Mouse (Mus musculus): Measurements from ENCODE around the gene Ets2. TPM values are rescaled to one million over a fixed set of nuclear protein-coding genes. Genes with fewer than 3 reads are reported as not detected.

Ets2 gene
- polyA plus RNA-seq, 1 experiment: 0.19 TPM

DNA sequence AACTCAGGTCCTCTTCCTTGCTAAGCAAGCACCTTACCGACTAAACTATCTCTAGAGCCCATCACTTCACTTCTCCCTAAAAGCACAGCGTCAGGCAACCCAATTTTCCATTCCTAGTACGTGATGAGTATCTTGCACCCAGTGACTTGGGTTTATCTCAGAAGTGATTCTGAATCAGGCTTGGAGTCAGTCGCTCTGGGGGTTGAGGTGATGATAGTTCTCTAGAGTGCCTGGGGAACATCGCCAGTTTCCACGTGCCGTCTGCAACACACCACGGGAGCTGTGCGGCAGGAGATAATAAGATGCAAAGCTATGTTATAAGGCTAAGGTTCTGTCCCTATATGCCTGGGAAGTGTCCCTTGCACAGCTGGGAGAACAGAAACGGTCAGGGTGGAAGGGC is 35.6 kb upstream of the Ets2 start:
- H3K4me1 ChIP-seq (ENCODE audit: control insufficient read depth): no peaks in the 10 kb centered on the region
- no peaks in the 10 kb centered on the region for H3K27me3 ChIP-seq (ENCODE audit: control insufficient read depth)
- no peaks in the 10 kb centered on the region for H3K9me3 ChIP-seq (ENCODE audit: control insufficient read depth, low read length)
- TF ChIP-seq TAL1 (IDR thresholded peaks at IDR 0.05; ENCODE audit: low read length): no peak
- no peak overlapping the region for H3K4me3 ChIP-seq (replicated peaks)
- H3K36me3 ChIP-seq (ENCODE audit: control insufficient read depth): no peaks in the 10 kb centered on the region

DNA sequence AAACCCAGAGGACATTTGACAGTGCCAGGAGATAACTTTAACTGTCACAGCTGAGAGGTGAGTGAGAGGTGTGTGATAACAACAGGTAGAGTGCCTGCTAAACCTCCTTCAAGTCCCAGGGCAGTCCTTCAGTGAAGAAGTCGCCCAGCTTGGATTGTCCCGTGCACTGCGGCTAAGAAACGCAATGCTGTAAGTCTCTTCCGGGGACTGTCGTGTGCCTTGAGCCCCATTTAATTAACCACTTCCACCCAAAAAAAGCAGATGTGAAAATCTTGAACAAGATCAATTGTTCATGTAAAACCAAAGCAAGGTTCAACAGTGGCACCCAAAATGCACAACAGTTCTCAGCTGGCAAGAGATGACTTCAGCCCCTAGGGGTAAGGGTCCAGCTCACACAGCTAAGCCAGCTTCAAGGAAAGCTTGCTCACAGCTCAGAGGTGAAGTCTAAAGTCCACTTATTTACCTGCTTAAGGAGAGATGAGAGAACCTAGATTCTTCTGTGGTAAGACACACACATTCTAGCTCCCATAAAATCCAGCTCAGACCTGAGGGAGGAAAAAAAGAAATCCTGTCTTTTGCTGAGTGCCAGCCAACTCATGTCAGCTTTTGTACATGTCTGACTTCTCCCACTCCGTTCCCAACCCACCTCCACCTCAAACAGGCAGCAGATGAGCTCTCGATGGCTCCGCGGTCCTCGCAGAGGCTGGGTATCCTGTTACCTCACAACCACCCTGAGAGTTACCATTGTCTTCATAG is 34.3 kb upstream of the Ets2 start:
- Histone ChIP-seq H3K9me3 (ENCODE audit: control insufficient read depth, low read length) (no peaks in the 10 kb centered on the region), H3K4me3 (replicated peaks) (no peak overlapping the region), H3K27me3 (ENCODE audit: control insufficient read depth) (no peaks in the 10 kb centered on the region), H3K4me1 (ENCODE audit: control insufficient read depth) (no peaks in the 10 kb centered on the region), H3K36me3 (ENCODE audit: control insufficient read depth) (no peaks in the 10 kb centered on the region)
- TF ChIP-seq TAL1 (IDR thresholded peaks at IDR 0.05; ENCODE audit: low read length): no peak
- no peak for TF ChIP-seq GATA1 (IDR thresholded peaks at IDR 0.05; ENCODE audit: low read length)

DNA sequence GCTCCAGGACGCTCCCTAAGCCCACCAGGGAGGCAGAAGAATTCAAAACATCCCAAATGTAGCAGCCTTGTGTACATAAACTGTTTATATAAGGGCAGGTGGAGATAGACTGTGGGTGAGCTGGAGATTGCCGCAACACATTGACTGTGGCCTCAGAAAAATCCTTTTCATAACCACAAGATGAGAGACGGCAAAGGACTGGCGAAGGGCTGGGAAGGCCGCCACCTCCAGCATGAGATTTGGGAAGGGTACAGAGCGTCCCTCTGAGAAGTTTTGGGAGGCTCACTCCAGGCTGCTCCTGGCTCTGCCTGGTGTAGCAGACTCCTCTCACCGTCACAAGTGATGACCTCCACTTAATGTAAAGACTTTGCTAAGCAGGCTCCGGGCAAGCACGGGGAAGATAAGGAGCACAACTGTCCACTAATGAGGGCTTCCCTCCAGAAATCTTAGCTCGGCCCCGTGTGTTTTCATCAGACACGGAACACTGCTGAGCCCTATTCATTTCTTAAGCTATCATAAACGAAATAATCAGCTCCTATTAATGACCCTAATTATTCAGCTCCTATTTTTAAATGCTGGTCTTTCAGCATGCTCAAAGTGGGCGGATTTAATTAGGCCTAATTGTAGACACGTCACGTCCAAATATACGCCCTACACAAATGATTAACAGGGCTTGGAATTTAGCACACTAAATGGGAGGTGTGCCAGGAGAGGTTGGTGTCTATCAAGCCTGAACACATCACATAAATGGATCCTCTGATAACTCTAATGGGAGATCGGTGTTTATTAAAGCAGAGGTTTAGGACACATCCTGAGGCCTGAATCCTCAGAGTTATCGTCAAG is 33.5 kb upstream of the Ets2 start:
- H3K4me3 ChIP-seq (replicated peaks): no peak overlapping the region
- no peaks in the 10 kb centered on the region for H3K27me3 ChIP-seq (ENCODE audit: control insufficient read depth)
- H3K9me3 ChIP-seq (ENCODE audit: control insufficient read depth, low read length): no peaks in the 10 kb centered on the region
- no peaks in the 10 kb centered on the region for H3K4me1 ChIP-seq (ENCODE audit: control insufficient read depth)
- TF ChIP-seq GATA1 (IDR thresholded peaks at IDR 0.05; ENCODE audit: low read length) (no peak), TAL1 (IDR thresholded peaks at IDR 0.05; ENCODE audit: low read length) (no peak)
- no peaks in the 10 kb centered on the region for H3K36me3 ChIP-seq (ENCODE audit: control insufficient read depth)

DNA sequence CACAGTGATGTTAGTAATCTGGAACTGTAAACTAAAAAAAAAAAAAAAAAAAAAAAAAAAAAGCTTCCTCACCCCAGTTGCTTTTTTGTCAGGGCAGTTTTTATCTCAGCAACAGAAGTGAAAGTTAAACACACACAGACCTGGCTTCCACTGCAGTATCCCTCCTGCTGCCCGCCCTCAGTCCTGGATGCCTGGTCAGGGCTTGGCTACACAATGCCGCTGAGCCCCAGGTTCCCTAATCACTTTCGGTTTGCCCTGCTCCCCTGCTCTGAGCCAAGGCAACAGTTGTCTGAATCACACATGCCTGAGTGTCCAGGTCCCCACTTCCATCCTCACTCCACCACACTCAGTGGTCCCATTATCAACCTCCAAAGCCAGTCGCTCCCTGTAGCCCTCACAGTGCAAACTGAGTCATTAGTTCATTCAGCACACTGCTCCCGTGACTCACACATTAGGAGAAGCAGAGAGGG is 27.4 kb upstream of the Ets2 start:
- no peaks in the 10 kb centered on the region for H3K27me3 ChIP-seq (ENCODE audit: control insufficient read depth)
- no peak for TF ChIP-seq GATA1 (IDR thresholded peaks at IDR 0.05; ENCODE audit: low read length)
- no peak for TF ChIP-seq TAL1 (IDR thresholded peaks at IDR 0.05; ENCODE audit: low read length)
- no peaks in the 10 kb centered on the region for H3K4me1 ChIP-seq (ENCODE audit: control insufficient read depth)
- H3K36me3 ChIP-seq (ENCODE audit: control insufficient read depth): no peaks in the 10 kb centered on the region
- H3K9me3 ChIP-seq (ENCODE audit: control insufficient read depth, low read length): no peaks in the 10 kb centered on the region
- no peak overlapping the region for H3K4me3 ChIP-seq (replicated peaks)

DNA sequence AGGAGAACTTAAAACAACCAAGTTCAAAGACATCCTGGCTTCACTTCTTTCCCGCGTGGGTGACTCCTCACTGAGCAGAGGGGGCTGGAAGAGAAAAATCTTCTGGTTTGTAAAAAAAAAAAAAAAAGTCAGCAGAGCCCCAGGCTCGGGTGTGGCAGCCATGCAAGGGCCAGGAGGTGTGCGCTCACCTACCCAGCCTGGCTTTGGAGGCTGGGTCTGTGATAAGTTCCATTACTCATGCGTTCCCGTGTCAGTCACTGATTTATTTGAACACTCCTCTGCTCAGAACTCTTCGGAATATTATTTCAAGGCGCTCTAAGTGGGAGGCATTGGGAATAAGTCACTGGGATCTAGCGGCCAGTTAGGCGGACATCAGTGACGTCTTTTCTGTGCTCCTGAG is 26.7 kb upstream of the Ets2 start:
- Histone ChIP-seq H3K9me3 (ENCODE audit: control insufficient read depth, low read length) (no peaks in the 10 kb centered on the region), H3K4me3 (replicated peaks) (no peak overlapping the region), H3K27me3 (ENCODE audit: control insufficient read depth) (no peaks in the 10 kb centered on the region), H3K36me3 (ENCODE audit: control insufficient read depth) (no peaks in the 10 kb centered on the region), H3K4me1 (ENCODE audit: control insufficient read depth) (no peaks in the 10 kb centered on the region)
- TF ChIP-seq TAL1 (IDR thresholded peaks at IDR 0.05; ENCODE audit: low read length) (no peak), GATA1 (IDR thresholded peaks at IDR 0.05; ENCODE audit: low read length) (no peak)

DNA sequence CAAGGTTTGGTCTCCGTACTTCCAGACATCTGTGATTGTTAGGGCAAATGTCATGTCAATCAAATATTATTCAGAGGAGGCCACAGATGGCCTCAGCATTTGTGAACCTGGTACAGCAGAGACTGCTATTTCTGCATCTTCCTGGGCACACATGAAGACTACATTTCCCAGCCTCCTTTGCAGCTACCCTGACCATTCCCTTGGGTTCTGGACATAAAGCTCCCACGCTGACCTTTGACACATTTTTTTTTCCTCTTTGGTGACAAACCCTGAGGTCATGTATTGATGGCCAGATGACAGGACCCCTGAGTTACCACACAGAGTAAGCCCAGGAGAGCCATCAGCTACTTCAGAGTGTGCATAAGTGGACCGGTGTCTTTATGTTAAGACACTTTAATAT is 25.2 kb upstream of the Ets2 start:
- Histone ChIP-seq H3K9me3 (ENCODE audit: control insufficient read depth, low read length) (no peaks in the 10 kb centered on the region), H3K4me1 (ENCODE audit: control insufficient read depth) (no peaks in the 10 kb centered on the region), H3K4me3 (replicated peaks) (no peak overlapping the region), H3K36me3 (ENCODE audit: control insufficient read depth) (no peaks in the 10 kb centered on the region), H3K27me3 (ENCODE audit: control insufficient read depth) (no peaks in the 10 kb centered on the region)
- TF ChIP-seq GATA1 (IDR thresholded peaks at IDR 0.05; ENCODE audit: low read length) (no peak), TAL1 (IDR thresholded peaks at IDR 0.05; ENCODE audit: low read length) (no peak)

DNA sequence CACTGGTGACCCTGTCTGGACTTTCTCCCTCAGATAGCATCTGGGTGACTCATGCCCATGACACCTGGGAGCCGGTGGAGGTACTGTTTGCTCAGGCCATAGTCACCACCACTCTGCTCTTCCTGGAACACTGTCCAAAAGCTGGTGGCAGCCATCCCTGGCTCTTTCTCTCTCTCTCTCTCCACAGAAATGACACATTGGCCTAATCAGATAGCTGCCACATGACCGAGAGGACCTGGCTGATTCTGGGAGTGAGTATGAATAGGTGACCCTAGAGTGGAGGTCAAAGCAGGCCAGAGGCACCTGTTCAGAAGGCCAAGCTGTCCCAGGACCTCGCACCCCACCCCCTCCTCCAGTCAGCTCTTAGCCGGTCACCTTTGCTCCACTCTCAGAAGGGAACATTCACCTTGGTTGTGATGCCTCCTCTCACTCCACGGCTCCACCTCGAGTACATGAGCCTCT is 19.4 kb upstream of the Ets2 start:
- no peak for TF ChIP-seq TAL1 (IDR thresholded peaks at IDR 0.05; ENCODE audit: low read length)
- no peak for TF ChIP-seq GATA1 (IDR thresholded peaks at IDR 0.05; ENCODE audit: low read length)
- Histone ChIP-seq H3K4me3 (replicated peaks) (no peak overlapping the region), H3K36me3 (ENCODE audit: control insufficient read depth) (no peaks in the 10 kb centered on the region), H3K27me3 (ENCODE audit: control insufficient read depth) (no peaks in the 10 kb centered on the region), H3K4me1 (ENCODE audit: control insufficient read depth) (no peaks in the 10 kb centered on the region), H3K9me3 (ENCODE audit: control insufficient read depth, low read length) (no peaks in the 10 kb centered on the region)

DNA sequence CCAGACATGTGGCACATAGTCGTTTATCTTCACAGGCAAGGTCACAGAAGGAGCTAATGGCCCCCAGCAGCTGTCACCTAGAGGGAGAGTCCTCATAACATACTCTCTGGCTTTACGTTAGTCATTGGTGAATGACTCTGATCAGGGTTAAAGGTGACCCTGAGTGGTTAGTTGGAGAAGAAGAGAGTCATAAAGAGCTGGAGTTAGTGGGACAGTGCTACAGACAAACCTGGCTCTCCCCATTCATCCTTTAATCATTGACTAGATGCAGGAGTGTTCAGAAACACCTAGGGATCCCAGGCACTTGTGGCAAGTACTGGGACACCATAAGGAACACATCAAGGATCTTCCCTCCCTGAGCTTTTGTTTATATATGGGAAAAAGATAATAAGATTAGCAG is 16.1 kb upstream of the Ets2 start:
- H3K9me3 ChIP-seq (ENCODE audit: control insufficient read depth, low read length): no peaks in the 10 kb centered on the region

DNA sequence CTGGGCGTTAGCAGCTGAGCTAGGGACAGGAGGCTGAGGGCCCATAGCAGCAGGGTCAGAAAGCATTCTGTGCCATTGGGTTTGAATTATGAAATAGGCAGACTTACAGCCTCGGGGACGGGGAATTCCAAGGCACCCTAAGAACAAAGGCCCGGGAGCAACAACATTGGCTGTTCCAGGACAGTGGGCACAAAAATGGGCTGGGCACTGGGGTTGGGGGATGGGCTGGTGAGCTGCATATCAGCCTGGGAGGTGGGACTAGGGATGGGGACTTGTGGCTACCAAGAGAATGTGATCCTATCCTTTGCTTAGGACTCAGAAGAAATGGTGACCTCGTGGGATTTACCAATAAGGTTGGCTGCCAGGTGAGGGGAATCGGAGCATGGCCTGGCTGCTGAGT is 15.6 kb upstream of the Ets2 start:
- Histone ChIP-seq H3K4me3 (replicated peaks) (no peak overlapping the region), H3K4me1 (ENCODE audit: control insufficient read depth) (no peaks in the 10 kb centered on the region), H3K36me3 (ENCODE audit: control insufficient read depth) (no peaks in the 10 kb centered on the region), H3K27me3 (ENCODE audit: control insufficient read depth) (no peaks in the 10 kb centered on the region), H3K9me3 (ENCODE audit: control insufficient read depth, low read length) (no peaks in the 10 kb centered on the region)
- TF ChIP-seq TAL1 (IDR thresholded peaks at IDR 0.05; ENCODE audit: low read length) (no peak), GATA1 (IDR thresholded peaks at IDR 0.05; ENCODE audit: low read length) (no peak)

More for the DNA sequence above, 16.1 kb upstream of the Ets2 start:
- TF ChIP-seq GATA1 (IDR thresholded peaks at IDR 0.05; ENCODE audit: low read length) (no peak), TAL1 (IDR thresholded peaks at IDR 0.05; ENCODE audit: low read length) (no peak)
- H3K4me1 ChIP-seq (ENCODE audit: control insufficient read depth): no peaks in the 10 kb centered on the region
- H3K36me3 ChIP-seq (ENCODE audit: control insufficient read depth): no peaks in the 10 kb centered on the region
- no peaks in the 10 kb centered on the region for H3K27me3 ChIP-seq (ENCODE audit: control insufficient read depth)
- H3K4me3 ChIP-seq (replicated peaks): no peak overlapping the region
